Mouse (Mus musculus) forelimb bud, embryonic 11.5 days (tissue): ENCODE results near the gene Olfr1306.

Source experiments
- DNase-seq: peaks from one replicate; pipeline ENCODE4 v3.0.0-alpha.2; 2012; ENCODE audit warnings: low read depth, low spot score

Gene Olfr1306

GRCm38 (mm10) chr2:111916171-111916570, at the start of gene Olfr1306:
Gene Olfr1306, minus strand, starts transcription at chr2:111916271.
- no peak for DNase-seq

DNA sequence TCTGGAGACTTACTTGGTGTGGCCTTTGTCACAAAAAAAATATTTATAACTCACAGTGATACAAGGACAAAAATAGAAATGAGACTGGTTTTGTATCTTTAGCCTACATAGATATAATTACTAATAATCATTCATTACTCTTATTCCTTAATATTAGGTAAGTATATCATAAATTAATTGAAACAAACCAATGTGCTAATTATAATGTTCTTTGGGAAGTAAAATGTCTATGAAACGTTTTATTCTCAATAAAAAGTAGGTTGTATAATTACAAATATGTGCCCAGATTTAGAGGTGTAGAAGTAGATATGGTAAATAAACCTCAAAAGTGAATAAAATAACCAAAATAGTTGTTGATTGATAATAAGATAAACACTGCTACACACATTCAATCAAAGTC, 48.8 kb upstream of the Olfr1306 start, which contains the start of gene Olfr1308:
Gene Olfr1308 (minus strand): TSS at position 101 of the 400 bp plus-strand sequence.
- no peak for DNase-seq

GRCm38 (mm10) chr2:111949340-111949739, 33.3 kb upstream of the Olfr1306 start, which contains the start of gene Olfr1307:
Gene Olfr1307, minus strand, starts transcription at chr2:111949440.
- no peak for DNase-seq

DNA sequence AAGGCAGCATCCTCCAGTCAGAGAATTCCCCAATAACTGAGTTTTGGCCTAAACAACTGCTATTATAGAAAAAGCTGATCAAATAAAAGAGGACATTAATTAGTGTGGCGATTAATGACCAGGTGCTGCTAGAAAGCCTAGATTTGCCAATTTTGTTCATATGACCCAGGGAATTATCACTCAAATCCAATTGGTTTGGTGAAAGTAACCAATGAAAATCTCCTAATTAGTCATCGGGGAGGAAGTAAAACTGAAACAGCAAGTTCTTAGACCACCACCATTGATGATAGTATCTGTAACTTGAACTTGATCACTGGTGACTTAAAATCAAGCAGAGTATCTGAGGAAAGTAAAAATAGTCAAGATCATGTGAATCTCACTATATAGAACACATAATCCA, 39.0 kb downstream of the Olfr1306 start, which contains the start of gene Olfr1305:
Gene Olfr1305 (minus strand): TSS at position 101 of the 400 bp plus-strand sequence.
- DNase-seq, result no peak
